8 mouse cellular contexts compared by ENCODE assay signal in genomic region chr12:69360997-69361899, GRCm38 (mm10). TPM values are rescaled to one million over a fixed set of nuclear protein-coding genes. Genes with fewer than 3 reads are reported as not detected.
DNase-seq lines count a peak whose midpoint lies in the region; ATAC-seq and TF ChIP-seq lines count a peak whose summit lies in the region.
"Not testable (repeated sequence)": the region's sequence is repeated elsewhere in the genome, so short reads cannot be mapped to it uniquely, and the experiment has no call there.

No protein-coding gene starts in this region.

- not testable (repeated sequence) for H3ac ChIP-seq in myocyte (ENCODE audit: control insufficient read depth, insufficient read length)

- H3K27me3 ChIP-seq in heart, embryonic 11.5 days (ENCODE audit: control insufficient read depth, insufficient read depth, low read length); kidney, embryonic 16.5 days (ENCODE audit: insufficient read depth, low read length); liver, adult 2 months (ENCODE audit: control insufficient read depth, insufficient read depth, low read length); myocyte (ENCODE audit: control insufficient read depth, insufficient read depth, insufficient read length); splenic B cell, adult 2 months (ENCODE audit: control insufficient read depth, insufficient read depth, low read length, poor library complexity, severe bottlenecking): not testable (repeated sequence)

- not testable (repeated sequence) for H3K9me3 ChIP-seq in heart, embryonic 11.5 days (replicated peaks; ENCODE audit: control insufficient read depth, low read length); kidney, embryonic 16.5 days (ENCODE audit: low read length)

- not testable (repeated sequence) for H3K36me3 ChIP-seq in heart, embryonic 11.5 days (ENCODE audit: control insufficient read depth, insufficient read depth, low read length); kidney, embryonic 16.5 days (ENCODE audit: insufficient read depth, low read length); liver, adult 2 months (ENCODE audit: control insufficient read depth, insufficient read depth, low read length); myocyte (ENCODE audit: control insufficient read depth, insufficient read depth); splenic B cell, adult 2 months (ENCODE audit: control insufficient read depth, insufficient read depth, low read length, poor library complexity, severe bottlenecking)

- TF ChIP-seq POLR2A in liver, adult 2 months (IDR thresholded peaks at IDR 0.05; ENCODE audit: extremely low read depth, insufficient read depth, low read length), result 0 out of 2 replicates have a peak, but pooled peaks have one; percentile 36
- TF ChIP-seq POLR2A in myocyte (IDR thresholded peaks at IDR 0.05; ENCODE audit: insufficient read length, low read depth), result peak; percentile 64

- not testable (repeated sequence) for H3K79me2 ChIP-seq in liver, adult 2 months (ENCODE audit: control insufficient read depth, insufficient read depth, low read length); myocyte (ENCODE audit: control insufficient read depth, insufficient read depth)

- H3K4me2 ChIP-seq in heart, embryonic 11.5 days, result peak overlapping the region; percentile 71
- H3K4me2 ChIP-seq in kidney, embryonic 16.5 days (replicated peaks; ENCODE audit: low read depth, low read length), result peak overlapping the region; percentile 74
- H3K4me2 ChIP-seq in myocyte (ENCODE audit: low read depth), result peak overlapping the region; percentile 96

- peak overlapping the region; percentile 93 for H3K27ac ChIP-seq in heart, embryonic 11.5 days (ENCODE audit: low read depth, low read length)
- peak overlapping the region; percentile 95 for H3K27ac ChIP-seq in kidney, embryonic 16.5 days (ENCODE audit: low read length)
- H3K27ac ChIP-seq in liver, adult 2 months (replicated peaks; ENCODE audit: insufficient read depth, low read depth, low read length), result peak overlapping the region; percentile 77

- H3K9ac ChIP-seq in heart, embryonic 11.5 days (ENCODE audit: low read depth, low read length), result peak overlapping the region; percentile 82
- H3K9ac ChIP-seq in kidney, embryonic 16.5 days (replicated peaks; ENCODE audit: low read length), result peak overlapping the region; percentile 73
- H3K9ac ChIP-seq in liver, adult 2 months (ENCODE audit: low read depth, low read length), result peak overlapping the region; percentile 73

- under 1% methylated on average over 39 of the region's 50 CpGs for WGBS in heart, embryonic 11.5 days (ENCODE audit: insufficient replicate concordance)
- WGBS in kidney, embryonic 16.5 days, result under 1% methylated on average over 39 of the region's 50 CpGs
- WGBS in liver, adult 2 months, result under 1% methylated on average over 42 of the region's 50 CpGs

- not testable (repeated sequence) for H3K4me1 ChIP-seq in heart, embryonic 11.5 days (ENCODE audit: control insufficient read depth, insufficient read depth, low read length); liver, adult 2 months (ENCODE audit: control insufficient read depth, insufficient read depth, low read length)
- H3K4me1 ChIP-seq in kidney, embryonic 16.5 days (ENCODE audit: insufficient read depth, low read length), result peaks cover 14% of the 10 kb centered on the region

- peak; percentile 84 for ATAC-seq in erythroblast, adult 5-6 weeks (replicated peaks; ENCODE audit: low FRiP score, poor library complexity, severe bottlenecking)
- ATAC-seq in heart, embryonic 11.5 days (replicated peaks; ENCODE audit: insufficient number of reproducible peaks, low FRiP score, low TSS enrichment), result peak; percentile 96
- ATAC-seq in kidney, embryonic 16.5 days (ENCODE audit: low FRiP score, low TSS enrichment), result peak; percentile 96

- TF ChIP-seq CTCF in liver, adult 2 months (IDR thresholded peaks at IDR 0.05; ENCODE audit: low read depth, low read length), result not testable (repeated sequence)

- H3K4me3 ChIP-seq in heart, embryonic 11.5 days (ENCODE audit: low read depth, low read length), result peak overlapping the region; percentile 63
- H3K4me3 ChIP-seq in kidney, embryonic 16.5 days (ENCODE audit: low read length), result peak overlapping the region; percentile 53
- H3K4me3 ChIP-seq in liver, adult 2 months (ENCODE audit: insufficient read depth, low read depth, low read length), result peak overlapping the region; percentile 55
- H3K4me3 ChIP-seq in myocyte, result peak overlapping the region; percentile 37

- peak; percentile 100 for DNase-seq in B cell, adult 2 months
- peak; percentile 99 for DNase-seq in brain, adult 2 months (ENCODE audit: low read depth, low spot score)
- DNase-seq in liver, adult 2 months (ENCODE audit: extremely low read depth, low read depth, low spot score), result peak; percentile 90
- DNase-seq in splenic B cell, adult 2 months (ENCODE audit: low read depth, low spot score), result peak; percentile 100

TF ChIP-seq in myocyte, 11 proteins besides CTCF, POLR2A, EP300 and RAD21:
- TF ChIP-seq POLR2AphosphoS2 (IDR thresholded peaks at IDR 0.05; ENCODE audit: insufficient read length, low read depth), result peak; percentile 71

RNA-seq across cellular contexts. Expression of gene Nemf, which starts 4.3 kb away (rescaled TPM):
- 55.8 and 64.0 TPM in 2 replicates for total RNA-seq in erythroblast, adult 5-6 weeks (2015; ENCODE audit: low replicate concordance)
- 73.7 and 120 TPM in 2 replicates for total RNA-seq in erythroblast, adult 5-6 weeks (2017; ENCODE audit: low replicate concordance)
- polyA plus RNA-seq in heart, embryonic 11.5 days (2014; fragmentation: Nextera tagmentation; extraction: Ambion mirVana), result 62.1 and 69.9 TPM in 2 replicates
- polyA plus RNA-seq in kidney, embryonic 16.5 days (2015; fragmentation: Nextera tagmentation; extraction: Ambion mirVana), result 80.3 and 92.7 TPM in 2 replicates
- 14.6 and 16.0 TPM in 2 replicates for total RNA-seq in liver, adult 2 months (2014; rRNA removed)
- 1.7 and 2.2 TPM in 2 replicates for polyA plus RNA-seq in liver, adult 2 months (2012; rRNA removed)
- polyA plus RNA-seq in myocyte (2012; fragmentation: generic; extraction: Trizol), result 6.8 TPM

RNA-seq across cellular contexts. Expression of gene Arf6, which starts 10.7 kb away (rescaled TPM):
- total RNA-seq in erythroblast, adult 5-6 weeks (2015; ENCODE audit: low replicate concordance), result 21.1 and 28.2 TPM in 2 replicates
- 36.5 and 49.0 TPM in 2 replicates for total RNA-seq in erythroblast, adult 5-6 weeks (2017; ENCODE audit: low replicate concordance)
- 38.0 and 41.6 TPM in 2 replicates for polyA plus RNA-seq in heart, embryonic 11.5 days (2014; fragmentation: Nextera tagmentation; extraction: Ambion mirVana)
- polyA plus RNA-seq in kidney, embryonic 16.5 days (2015; fragmentation: Nextera tagmentation; extraction: Ambion mirVana), result 34.6 and 34.9 TPM in 2 replicates
- total RNA-seq in liver, adult 2 months (2014; rRNA removed), result 40.7 and 48.3 TPM in 2 replicates
- 62.7 and 66.7 TPM in 2 replicates for polyA plus RNA-seq in liver, adult 2 months (2012; rRNA removed)
- polyA plus RNA-seq in myocyte (2012; fragmentation: generic; extraction: Trizol), result 71.4 TPM

RNA-seq across cellular contexts. Expression of gene Gm9887, which starts 11.0 kb away (rescaled TPM):
- not detected in 2 replicates for total RNA-seq in erythroblast, adult 5-6 weeks (2015; ENCODE audit: low replicate concordance)
- total RNA-seq in erythroblast, adult 5-6 weeks (2017; ENCODE audit: low replicate concordance), result not detected in 2 replicates
- 1.3 and 1.5 TPM in 2 replicates for polyA plus RNA-seq in heart, embryonic 11.5 days (2014; fragmentation: Nextera tagmentation; extraction: Ambion mirVana)
- 1.1 and 1.7 TPM in 2 replicates for polyA plus RNA-seq in kidney, embryonic 16.5 days (2015; fragmentation: Nextera tagmentation; extraction: Ambion mirVana)
- 0.20 and 0.37 TPM in 2 replicates for total RNA-seq in liver, adult 2 months (2014; rRNA removed)
- 0.48 and 0.85 TPM in 2 replicates for polyA plus RNA-seq in liver, adult 2 months (2012; rRNA removed)
- 2.4 TPM for polyA plus RNA-seq in myocyte (2012; fragmentation: generic; extraction: Trizol)

Comparison
In these comparisons a context has a peak if more than half of its experiments do, and no peak if none do; other contexts are left out.
1. Peak in every context shown above with its lines: DNase-seq, ATAC-seq, H3K4me3 ChIP-seq and H3K27ac ChIP-seq.